Mouse (Mus musculus) brain, embryonic 14.5 days (tissue): ENCODE measurements around the gene Emc1.

ENCODE experiments used
- CTCF ChIP-seq: fragments of 200-500 bp; IDR thresholded peaks from 2 replicates; pipeline ENCODE4 v1.5.1; 2012; ENCODE audit warnings: inconsistent platforms, mild to moderate bottlenecking, moderate library complexity, borderline replicate concordance; ENCODE audit not compliant: insufficient read depth, insufficient read length; ENCODE audit errors: extremely low read depth
- POLR2A ChIP-seq: fragments of 200-500 bp; IDR thresholded peaks from 2 replicates; pipeline ENCODE4 v1.6.1; 2012; ENCODE audit warnings: mild to moderate bottlenecking, inconsistent platforms, borderline replicate concordance; ENCODE audit not compliant: poor library complexity, insufficient read depth, insufficient read length, severe bottlenecking; ENCODE audit errors: extremely low read depth

DNA sequence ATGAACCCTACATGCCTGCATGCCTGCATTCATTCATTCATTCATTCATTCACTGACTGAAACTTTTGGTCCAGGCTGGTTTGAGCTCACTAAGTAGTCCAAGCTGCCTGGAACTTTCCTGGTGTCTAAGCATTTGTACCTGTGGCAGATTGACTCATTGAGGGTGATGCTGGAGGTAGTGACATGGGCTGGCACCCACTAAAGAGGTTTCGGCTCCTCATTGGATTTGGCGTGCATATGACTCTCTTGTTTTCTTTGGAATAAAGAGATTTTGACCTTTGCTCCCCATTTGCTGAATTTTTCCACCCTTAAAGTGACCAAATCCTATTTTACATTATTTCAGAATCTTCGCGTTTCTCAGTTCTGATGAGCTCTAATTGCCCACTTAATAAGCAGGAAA, 37.2 kb downstream of the Emc1 start:
- TF ChIP-seq POLR2A = no peak
- TF ChIP-seq CTCF = no peak
